Mouse (Mus musculus) liver, adult 2 months (tissue): Measurements from ENCODE around the gene Cbx3. TPM values are rescaled to one million over a fixed set of nuclear protein-coding genes. Genes with fewer than 3 reads are reported as not detected.

ENCODE experiments used
- DNase-seq: peaks from one replicate; pipeline ENCODE4 v3.0.0-alpha.2; 2011; ENCODE audit warnings: low read depth, low spot score; ENCODE audit errors: extremely low read depth
- H3K27ac ChIP-seq: fragments of 200-500 bp; replicated peaks from 2 replicates; pipeline ENCODE4 v1.5.1; 2012; ENCODE audit warnings: low read depth, mild to moderate bottlenecking, control low read depth, inconsistent platforms, low read length; ENCODE audit not compliant: insufficient read depth
- H3K27me3 ChIP-seq: fragments of 200-500 bp; 2 replicates; pipeline ENCODE4 v1.6.1; 2012; ENCODE audit warnings: mild to moderate bottlenecking, moderate library complexity, low read length, inconsistent platforms; ENCODE audit not compliant: control insufficient read depth, insufficient read depth
- H3K36me3 ChIP-seq: fragments of 200-500 bp; 2 replicates; pipeline ENCODE4 v1.6.1; 2012; ENCODE audit warnings: low read length, inconsistent platforms; ENCODE audit not compliant: control insufficient read depth, insufficient read depth
- H3K4me1 ChIP-seq: fragments of 200-500 bp; 2 replicates; pipeline ENCODE4 v1.6.1; 2011; ENCODE audit warnings: low read length; ENCODE audit not compliant: control insufficient read depth, insufficient read depth
- H3K4me3 ChIP-seq: fragments of 200-500 bp; 2 replicates; pipeline ENCODE4 v1.5.1; 2011; ENCODE audit warnings: low read depth, mild to moderate bottlenecking, control low read depth, low read length, moderate library complexity; ENCODE audit not compliant: insufficient read depth
- H3K79me2 ChIP-seq: fragments of 200-500 bp; 2 replicates; pipeline ENCODE4 v1.6.1; 2012; ENCODE audit warnings: inconsistent platforms, mild to moderate bottlenecking, low read length, moderate library complexity; ENCODE audit not compliant: control insufficient read depth, insufficient read depth
- H3K9ac ChIP-seq: fragments of 200-500 bp; 2 replicates; pipeline ENCODE4 v1.6.1; 2012; ENCODE audit warnings: low read depth, mild to moderate bottlenecking, control low read depth, inconsistent platforms, low read length
- CTCF ChIP-seq: fragments of 200-500 bp; IDR thresholded peaks from 2 replicates; pipeline ENCODE4 v1.5.1; 2011; ENCODE audit warnings: low read depth, low read length, control low read depth
- POLR2A ChIP-seq: fragments of 200-500 bp; IDR thresholded peaks from 2 replicates; pipeline ENCODE4 v1.6.1; 2011; ENCODE audit warnings: low read length, control low read depth; ENCODE audit not compliant: insufficient read depth; ENCODE audit errors: extremely low read depth
- WGBS: fragments of 180-500 bp; shearing (Covaris S2); methylation state at CpG from one replicate; pipeline ENCODE4 v1.1.7; 2018; 5-methylcytosine and 5-hydroxymethylcytosine counted together
- polyA plus RNA-seq: library from polyadenylated mRNA; depleted of rRNA; stranded (reverse); fragments of >200 nt; gene quantifications from 2 replicates; pipeline ENCODE4 v1.2.3, GENCODE M21; 2012
- total RNA-seq: library from RNA; depleted of rRNA; stranded (reverse); fragments of >200 nt; gene quantifications from 2 replicates; pipeline ENCODE4 v1.2.3, GENCODE M21; 2014

Gene Cbx3
- total and polyA plus RNA-seq, 2 experiments = 3.7 to 42.0 TPM

GRCm38 (mm10) chr6:51457283-51457682, 12.9 kb upstream of the Cbx3 start:
- no peak overlapping the region for H3K4me3 ChIP-seq
- H3K4me1 ChIP-seq = peaks cover 4% of the 10 kb centered on the region
- no peaks in the 10 kb centered on the region for H3K27me3 ChIP-seq
- 64% methylated on average over 3 of the region's 3 CpGs for WGBS
- TF ChIP-seq CTCF (no peak), POLR2A (no peak)
- no peak for DNase-seq
- no peak overlapping the region for H3K27ac ChIP-seq
- peaks cover 33% of the 10 kb centered on the region for H3K36me3 ChIP-seq
- no peak overlapping the region for H3K9ac ChIP-seq
- H3K79me2 ChIP-seq = no peaks in the 10 kb centered on the region

GRCm38 (mm10) chr6:51457770-51458387, 12.3 kb upstream of the Cbx3 start:
- H3K4me3 ChIP-seq = no peak overlapping the region
- DNase-seq = no peak
- no peak for TF ChIP-seq POLR2A
- TF ChIP-seq CTCF = no peak
- H3K27ac ChIP-seq = no peak overlapping the region
- H3K79me2 ChIP-seq = no peaks in the 10 kb centered on the region
- WGBS = 82% methylated on average over 8 of the region's 8 CpGs
- H3K27me3 ChIP-seq = no peaks in the 10 kb centered on the region
- peaks cover 35% of the 10 kb centered on the region for H3K36me3 ChIP-seq
- no peak overlapping the region for H3K9ac ChIP-seq
- H3K4me1 ChIP-seq = peaks cover 4% of the 10 kb centered on the region

DNA sequence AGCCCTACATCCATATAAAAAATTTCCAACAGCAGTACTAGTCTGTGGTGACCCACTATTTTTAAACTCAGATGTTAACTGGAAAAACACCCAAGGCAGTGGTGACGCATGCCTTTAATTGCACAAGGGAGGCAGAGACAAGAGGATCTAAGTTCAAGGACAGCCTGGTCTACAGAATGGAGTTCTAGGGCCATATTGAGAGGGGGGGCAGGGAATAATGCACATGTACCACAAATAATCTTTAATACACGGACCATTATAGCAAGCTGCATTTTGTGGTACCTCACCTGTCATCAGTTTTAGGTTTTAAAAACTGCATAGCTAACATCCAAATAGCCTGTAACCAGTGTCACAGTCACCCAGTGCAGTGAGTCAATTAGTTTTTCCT, 11.2 kb upstream of the Cbx3 start:
- peak; percentile 57 for DNase-seq
- peaks cover 4% of the 10 kb centered on the region for H3K4me1 ChIP-seq
- no peaks in the 10 kb centered on the region for H3K27me3 ChIP-seq
- H3K4me3 ChIP-seq = no peak overlapping the region
- WGBS = 49% methylated on average over 2 of the region's 2 CpGs
- no peaks in the 10 kb centered on the region for H3K79me2 ChIP-seq
- TF ChIP-seq CTCF = no peak
- TF ChIP-seq POLR2A = no peak
- no peak overlapping the region for H3K27ac ChIP-seq
- H3K9ac ChIP-seq = no peak overlapping the region
- H3K36me3 ChIP-seq = peaks cover 45% of the 10 kb centered on the region

GRCm38 (mm10) chr6:51459313-51460020, 10.7 kb upstream of the Cbx3 start:
- Histone ChIP-seq H3K4me3 (no peak overlapping the region), H3K36me3 (peaks cover 49% of the 10 kb centered on the region), H3K4me1 (peaks cover 4% of the 10 kb centered on the region), H3K27me3 (no peaks in the 10 kb centered on the region), H3K79me2 (no peaks in the 10 kb centered on the region), H3K9ac (no peak overlapping the region), H3K27ac (no peak overlapping the region)
- 65% methylated on average over 5 of the region's 5 CpGs for WGBS
- no peak for DNase-seq
- TF ChIP-seq POLR2A (no peak), CTCF (no peak)

DNA sequence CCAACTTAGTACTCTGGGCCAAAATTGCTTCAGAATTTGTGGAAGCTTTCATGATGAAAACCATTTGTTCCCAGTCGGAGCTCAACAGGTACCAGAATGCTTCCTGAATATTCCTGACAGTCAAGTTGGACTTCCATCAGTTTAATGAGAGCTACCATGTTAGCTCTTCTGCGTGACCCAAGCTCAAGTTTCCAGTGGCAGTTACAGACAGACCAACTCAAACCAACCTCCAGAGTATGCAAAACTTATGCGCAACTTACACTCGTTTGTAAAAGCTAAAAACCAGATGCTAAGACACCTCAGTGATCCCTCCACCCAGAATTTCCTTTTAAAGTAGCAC, 10.2 kb upstream of the Cbx3 start:
- WGBS = 89% methylated on average over 4 of the region's 4 CpGs
- Histone ChIP-seq H3K9ac (no peak overlapping the region), H3K27me3 (no peaks in the 10 kb centered on the region), H3K27ac (no peak overlapping the region), H3K4me1 (peaks cover 4% of the 10 kb centered on the region), H3K4me3 (no peak overlapping the region), H3K79me2 (no peaks in the 10 kb centered on the region), H3K36me3 (peaks cover 52% of the 10 kb centered on the region)
- no peak for DNase-seq
- TF ChIP-seq CTCF = no peak
- no peak for TF ChIP-seq POLR2A

GRCm38 (mm10) chr6:51460363-51460762, 9.8 kb upstream of the Cbx3 start:
- DNase-seq = no peak
- no peaks in the 10 kb centered on the region for H3K79me2 ChIP-seq
- WGBS = 87% methylated on average over 3 of the region's 3 CpGs
- H3K36me3 ChIP-seq = peaks cover 55% of the 10 kb centered on the region
- H3K27me3 ChIP-seq = no peaks in the 10 kb centered on the region
- H3K4me3 ChIP-seq = no peak overlapping the region
- H3K9ac ChIP-seq = no peak overlapping the region
- no peak for TF ChIP-seq CTCF
- TF ChIP-seq POLR2A = no peak
- H3K4me1 ChIP-seq = peaks cover 4% of the 10 kb centered on the region
- no peak overlapping the region for H3K27ac ChIP-seq
